Mouse (Mus musculus) kidney, adult 2 months (tissue): ENCODE results near the gene Mettl2.

ENCODE experiments used
- CTCF ChIP-seq: fragments of 200-500 bp; conservative IDR thresholded peaks from 2 replicates; pipeline ENCODE4 v1.5.1; 2011; ENCODE audit warnings: low read depth, mild to moderate bottlenecking, control low read depth, low read length, moderate library complexity, mixed read lengths; ENCODE audit not compliant: insufficient read depth, insufficient read length
- POLR2A ChIP-seq: fragments of 200-500 bp; IDR thresholded peaks from one replicate; pipeline ENCODE4 v1.6.1; 2011; ENCODE audit warnings: low read depth, low read length, control low read depth

DNA sequence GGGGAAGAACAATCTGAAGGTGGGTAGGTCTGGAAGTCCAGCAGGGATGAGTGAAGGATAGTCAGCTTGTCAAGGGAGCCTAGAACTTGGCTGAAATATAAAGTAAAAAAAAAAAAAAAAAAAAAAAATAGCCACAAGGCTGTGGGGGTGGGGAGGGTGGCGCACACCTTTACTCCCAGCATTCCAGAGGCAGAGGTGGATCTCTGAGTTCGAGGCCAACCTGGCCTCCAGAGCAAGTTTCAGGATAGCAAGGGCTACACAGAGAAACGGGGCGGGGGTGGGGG is 25.7 kb downstream of the Mettl2 start:
- TF ChIP-seq CTCF (no peak), POLR2A (no peak)
